Mouse (Mus musculus) G1E (cell line): Measurements from ENCODE around the gene Ufc1. TPM values are rescaled to one million over a fixed set of nuclear protein-coding genes. Genes with fewer than 3 reads are reported as not detected.

Source experiments
- ATAC-seq: 2 replicates; pipeline ENCODE4 v1.8.0; 2016; ENCODE audit warnings: mild to moderate bottlenecking; ENCODE audit not compliant: insufficient number of reproducible peaks, poor library complexity, low FRiP score, severe bottlenecking; ENCODE audit errors: extremely low read depth
- DNase-seq: peaks from one replicate; pipeline ENCODE4 v3.0.0; 2012; ENCODE audit warnings: low spot score
- H3K27me3 ChIP-seq: 2 replicates; pipeline ENCODE4 v1.6.1; 2012; ENCODE audit warnings: mild to moderate bottlenecking, low read length, inconsistent platforms; ENCODE audit not compliant: insufficient read depth
- H3K36me3 ChIP-seq: replicated peaks from 2 replicates; pipeline ENCODE3; 2012; ENCODE audit warnings: mild to moderate bottlenecking, inconsistent platforms
- H3K4me1 ChIP-seq: 2 replicates; pipeline ENCODE4 v1.6.1; 2012; ENCODE audit warnings: low read depth, low read length, inconsistent platforms, mixed read lengths; ENCODE audit not compliant: insufficient read depth
- H3K4me3 ChIP-seq: 2 replicates; pipeline ENCODE4 v1.5.1; 2012; ENCODE audit warnings: low read depth, mild to moderate bottlenecking, inconsistent platforms, low read length, moderate library complexity, mixed read lengths
- H3K9me3 ChIP-seq: replicated peaks from 2 replicates; pipeline ENCODE4 v1.6.1; 2012; ENCODE audit warnings: inconsistent platforms
- CTCF ChIP-seq: IDR thresholded peaks from 2 replicates; pipeline ENCODE4 v1.5.1; 2012; ENCODE audit warnings: low read depth, low read length, inconsistent platforms, mixed read lengths
- GATA1 ChIP-seq: IDR thresholded peaks from 2 replicates; pipeline ENCODE4 v1.6.1; 2012; ENCODE audit warnings: borderline replicate concordance, low read length, inconsistent platforms, mixed read lengths
- GATA2 ChIP-seq: IDR thresholded peaks from 2 replicates; pipeline ENCODE4 v1.6.1; 2012; ENCODE audit warnings: low read depth, low read length, inconsistent platforms, borderline replicate concordance
- POLR2AphosphoS5 ChIP-seq: IDR thresholded peaks from 2 replicates; pipeline ENCODE4 v1.6.1; 2012; ENCODE audit warnings: low read depth, low read length, inconsistent platforms; ENCODE audit not compliant: insufficient replicate concordance
- TAL1 ChIP-seq: conservative IDR thresholded peaks from 2 replicates; pipeline ENCODE4 v1.6.1; 2012; ENCODE audit warnings: low read depth, low read length, inconsistent platforms, mixed read lengths
- polyA plus RNA-seq: library from polyadenylated mRNA; stranded (reverse); fragments of >175 nt; gene quantifications from 2 replicates; pipeline ENCODE4 v1.2.3, GENCODE M21; 2012
- total RNA-seq, 2 experiments: library from RNA; stranded (forward) in 1 of 2; stranded (reverse) in 1 of 2; fragments of 200-1000 nt in 1 of 2; fragments of >200 nt in 1 of 2; fragmentation: Nextera tagmentation in 1 of 2; gene quantifications; 2 replicates each; pipeline ENCODE4 v1.2.3; 2014 to 2017

The Ufc1 gene
- total and polyA plus RNA-seq, 3 experiments = 34.3 to 111 (median 47.9) TPM

- no peaks in the 10 kb centered on the region for H3K27me3 ChIP-seq
- TF ChIP-seq POLR2AphosphoS5 = no peak
- no peak for TF ChIP-seq CTCF
- no peak for TF ChIP-seq GATA1
- TF ChIP-seq TAL1 = no peak
- TF ChIP-seq GATA2 = no peak
- H3K36me3 ChIP-seq = peaks cover 88% of the 10 kb centered on the region
- H3K9me3 ChIP-seq = no peaks in the 10 kb centered on the region
- peaks cover 17% of the 10 kb centered on the region for H3K4me1 ChIP-seq
- DNase-seq = no peak
- ATAC-seq = no peak
- H3K4me3 ChIP-seq = no peak overlapping the region
These were observed 53.9 kb downstream of the Ufc1 start for GRCm38 (mm10) chr1:171240911-171241310.

DNA sequence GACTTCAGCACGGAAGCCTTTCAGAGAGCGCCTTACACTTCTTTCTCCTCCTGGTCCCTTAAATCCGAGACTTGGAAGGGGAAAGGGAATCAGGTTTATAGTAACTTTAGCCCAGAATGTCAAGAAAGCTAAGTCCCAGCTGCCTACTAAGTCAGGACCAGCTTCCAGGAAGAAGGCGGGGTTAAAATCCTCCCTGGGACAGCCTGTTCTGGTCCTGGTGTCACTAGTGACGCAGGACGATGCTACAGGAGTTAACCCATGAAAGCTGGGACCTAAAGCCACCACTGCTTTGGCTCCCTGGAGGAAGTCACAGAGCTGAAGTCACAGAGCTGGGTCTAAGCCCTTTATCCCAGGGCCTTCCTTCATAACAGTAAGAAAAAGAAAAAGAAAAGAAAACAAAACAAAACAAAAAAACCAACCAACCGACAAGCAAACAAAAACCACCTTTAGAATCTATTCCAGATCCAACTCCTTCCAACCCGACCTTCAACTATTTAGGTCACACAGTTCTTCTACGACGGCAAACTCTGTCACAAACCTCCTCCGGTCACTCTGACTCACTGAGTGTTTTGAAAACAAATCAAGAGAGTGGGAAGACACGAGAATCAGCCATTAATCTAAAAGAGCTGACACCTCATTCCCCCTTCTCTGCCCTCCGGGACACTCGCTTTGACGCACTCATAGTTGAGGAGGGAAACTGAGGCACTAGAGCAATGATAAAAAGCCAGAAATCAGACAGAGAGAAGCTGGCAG is 54.7 kb downstream of the Ufc1 start:
- H3K4me3 ChIP-seq = no peak overlapping the region
- DNase-seq (no peak), ATAC-seq (no peak)
- TF ChIP-seq GATA1 (no peak), TAL1 (no peak), CTCF (no peak), POLR2AphosphoS5 (no peak), GATA2 (no peak)
- H3K4me1 ChIP-seq = peaks cover 11% of the 10 kb centered on the region
- no peaks in the 10 kb centered on the region for H3K9me3 ChIP-seq
- no peaks in the 10 kb centered on the region for H3K27me3 ChIP-seq
- H3K36me3 ChIP-seq = peaks cover 90% of the 10 kb centered on the region

Other genes with a start within 250 kb of the Ufc1 start
Only the 20 nearest of the 25 such genes appear.
- gene Mpz, start 144.3 kb downstream of the Ufc1 start, total RNA-seq (2014; fragmentation: Nextera tagmentation) = not detected in 2 replicates
- not detected in 2 replicates for gene Mpz, start 144.3 kb downstream of the Ufc1 start, total RNA-seq (2017)
- gene Mpz, start 144.3 kb downstream of the Ufc1 start, polyA plus RNA-seq = 0.29 TPM in 1 of 2 replicates, not detected in the other
- not detected in 2 replicates for gene Pcp4l1, start 98.8 kb downstream of the Ufc1 start, total RNA-seq (2014; fragmentation: Nextera tagmentation)
- 0.16 TPM in 1 of 2 replicates, not detected in the other for gene Pcp4l1, start 98.8 kb downstream of the Ufc1 start, total RNA-seq (2017)
- gene Pcp4l1, start 98.8 kb downstream of the Ufc1 start, polyA plus RNA-seq = not detected in 2 replicates
- gene Nr1i3, start 81.1 kb downstream of the Ufc1 start, total RNA-seq (2014; fragmentation: Nextera tagmentation) = not detected in 2 replicates
- 0.16 and 0.46 TPM in 2 replicates for gene Nr1i3, start 81.1 kb downstream of the Ufc1 start, total RNA-seq (2017)
- gene Nr1i3, start 81.1 kb downstream of the Ufc1 start, polyA plus RNA-seq = not detected in 2 replicates
- 9.7 and 13.7 TPM in 2 replicates for gene Tomm40l, start 72.5 kb downstream of the Ufc1 start, total RNA-seq (2014; fragmentation: Nextera tagmentation)
- gene Tomm40l, start 72.5 kb downstream of the Ufc1 start, total RNA-seq (2017) = 19.2 and 26.4 TPM in 2 replicates
- 31.9 and 35.8 TPM in 2 replicates for gene Tomm40l, start 72.5 kb downstream of the Ufc1 start, polyA plus RNA-seq
- gene Apoa2, start 70.0 kb downstream of the Ufc1 start, total RNA-seq (2014; fragmentation: Nextera tagmentation) = not detected in 2 replicates
- not detected in 2 replicates for gene Apoa2, start 70.0 kb downstream of the Ufc1 start, total RNA-seq (2017)
- 0.17 TPM in 1 of 2 replicates, not detected in the other for gene Apoa2, start 70.0 kb downstream of the Ufc1 start, polyA plus RNA-seq
- not detected in 2 replicates for gene Fcer1g, start 60.7 kb downstream of the Ufc1 start, total RNA-seq (2014; fragmentation: Nextera tagmentation)
- gene Fcer1g, start 60.7 kb downstream of the Ufc1 start, total RNA-seq (2017) = 0.64 and 0.71 TPM in 2 replicates
- 0.08 TPM in 1 of 2 replicates, not detected in the other for gene Fcer1g, start 60.7 kb downstream of the Ufc1 start, polyA plus RNA-seq
- 0.60 TPM in 1 of 2 replicates, not detected in the other for gene Adamts4, start 44.6 kb downstream of the Ufc1 start, total RNA-seq (2014; fragmentation: Nextera tagmentation)
- 0.16 and 0.17 TPM in 2 replicates for gene Adamts4, start 44.6 kb downstream of the Ufc1 start, total RNA-seq (2017)
- gene Adamts4, start 44.6 kb downstream of the Ufc1 start, polyA plus RNA-seq = 0.12 and 0.20 TPM in 2 replicates
- gene Ndufs2, start 43.6 kb downstream of the Ufc1 start, total RNA-seq (2014; fragmentation: Nextera tagmentation) = 209 and 219 TPM in 2 replicates
- 275 and 300 TPM in 2 replicates for gene Ndufs2, start 43.6 kb downstream of the Ufc1 start, total RNA-seq (2017)
- gene Ndufs2, start 43.6 kb downstream of the Ufc1 start, polyA plus RNA-seq = 47.9 and 101 TPM in 2 replicates
- 27.3 and 30.8 TPM in 2 replicates for gene B4galt3, start 24.7 kb downstream of the Ufc1 start, total RNA-seq (2014; fragmentation: Nextera tagmentation)
- gene B4galt3, start 24.7 kb downstream of the Ufc1 start, total RNA-seq (2017) = 16.9 and 21.5 TPM in 2 replicates
- gene B4galt3, start 24.7 kb downstream of the Ufc1 start, polyA plus RNA-seq = 44.8 and 50.0 TPM in 2 replicates
- gene Ppox, start 13.8 kb downstream of the Ufc1 start, total RNA-seq (2014; fragmentation: Nextera tagmentation) = 45.7 and 168 TPM in 2 replicates
- 27.0 and 36.7 TPM in 2 replicates for gene Ppox, start 13.8 kb downstream of the Ufc1 start, total RNA-seq (2017)
- gene Ppox, start 13.8 kb downstream of the Ufc1 start, polyA plus RNA-seq = 38.5 and 53.0 TPM in 2 replicates
- gene Usp21, start 7.0 kb downstream of the Ufc1 start, total RNA-seq (2014; fragmentation: Nextera tagmentation) = 40.1 and 64.5 TPM in 2 replicates
- 11.8 and 12.8 TPM in 2 replicates for gene Usp21, start 7.0 kb downstream of the Ufc1 start, total RNA-seq (2017)
- gene Usp21, start 7.0 kb downstream of the Ufc1 start, polyA plus RNA-seq = 44.1 and 53.3 TPM in 2 replicates
- gene Dedd, start 34.1 kb upstream of the Ufc1 start, total RNA-seq (2014; fragmentation: Nextera tagmentation) = 53.6 and 56.4 TPM in 2 replicates
- gene Dedd, start 34.1 kb upstream of the Ufc1 start, total RNA-seq (2017) = 14.3 and 17.0 TPM in 2 replicates
- 17.7 and 29.9 TPM in 2 replicates for gene Dedd, start 34.1 kb upstream of the Ufc1 start, polyA plus RNA-seq
- gene Nit1, start 50.6 kb upstream of the Ufc1 start, total RNA-seq (2014; fragmentation: Nextera tagmentation) = 17.9 and 22.4 TPM in 2 replicates
- 57.9 and 58.9 TPM in 2 replicates for gene Nit1, start 50.6 kb upstream of the Ufc1 start, total RNA-seq (2017)
- 9.4 and 11.3 TPM in 2 replicates for gene Nit1, start 50.6 kb upstream of the Ufc1 start, polyA plus RNA-seq
- gene Pfdn2, start 50.6 kb upstream of the Ufc1 start, total RNA-seq (2014; fragmentation: Nextera tagmentation) = 32.4 and 47.3 TPM in 2 replicates
- 19.6 and 22.3 TPM in 2 replicates for gene Pfdn2, start 50.6 kb upstream of the Ufc1 start, total RNA-seq (2017)
- gene Pfdn2, start 50.6 kb upstream of the Ufc1 start, polyA plus RNA-seq = 16.9 and 20.1 TPM in 2 replicates
- gene Klhdc9, start 65.8 kb upstream of the Ufc1 start, total RNA-seq (2014; fragmentation: Nextera tagmentation) = 2.6 TPM in 1 of 2 replicates, not detected in the other
- 0.33 and 0.64 TPM in 2 replicates for gene Klhdc9, start 65.8 kb upstream of the Ufc1 start, total RNA-seq (2017)
- 1.4 TPM in 2 replicates for gene Klhdc9, start 65.8 kb upstream of the Ufc1 start, polyA plus RNA-seq
- not detected in 2 replicates for gene Nectin4, start 75.1 kb upstream of the Ufc1 start, total RNA-seq (2014; fragmentation: Nextera tagmentation)
- gene Nectin4, start 75.1 kb upstream of the Ufc1 start, total RNA-seq (2017) = 0.12 TPM in 1 of 2 replicates, not detected in the other
- 0.01 TPM in 1 of 2 replicates, not detected in the other for gene Nectin4, start 75.1 kb upstream of the Ufc1 start, polyA plus RNA-seq
- gene Arhgap30, start 93.9 kb upstream of the Ufc1 start, total RNA-seq (2014; fragmentation: Nextera tagmentation) = 2.0 and 2.9 TPM in 2 replicates
- 9.2 and 11.4 TPM in 2 replicates for gene Arhgap30, start 93.9 kb upstream of the Ufc1 start, total RNA-seq (2017)
- 3.9 and 4.6 TPM in 2 replicates for gene Arhgap30, start 93.9 kb upstream of the Ufc1 start, polyA plus RNA-seq
- gene Usf1, start 116.3 kb upstream of the Ufc1 start, total RNA-seq (2014; fragmentation: Nextera tagmentation) = 17.6 and 19.0 TPM in 2 replicates
- gene Usf1, start 116.3 kb upstream of the Ufc1 start, total RNA-seq (2017) = 41.9 and 56.8 TPM in 2 replicates
- 30.0 and 38.9 TPM in 2 replicates for gene Usf1, start 116.3 kb upstream of the Ufc1 start, polyA plus RNA-seq
- gene Tstd1, start 123.8 kb upstream of the Ufc1 start, total RNA-seq (2014; fragmentation: Nextera tagmentation) = 1.7 TPM in 1 of 2 replicates, not detected in the other
- gene Tstd1, start 123.8 kb upstream of the Ufc1 start, total RNA-seq (2017) = 2.9 and 3.7 TPM in 2 replicates
- 0.41 and 0.42 TPM in 2 replicates for gene Tstd1, start 123.8 kb upstream of the Ufc1 start, polyA plus RNA-seq
- not detected in 2 replicates for gene F11r, start 142.5 kb upstream of the Ufc1 start, total RNA-seq (2014; fragmentation: Nextera tagmentation)
- 0.11 and 1.2 TPM in 2 replicates for gene F11r, start 142.5 kb upstream of the Ufc1 start, total RNA-seq (2017)
- not detected in 2 replicates for gene F11r, start 142.5 kb upstream of the Ufc1 start, polyA plus RNA-seq